Mouse (Mus musculus) intestine, embryonic 14.5 days (tissue): ENCODE results near the gene Iqce. TPM values are rescaled to one million over a fixed set of nuclear protein-coding genes. Genes with fewer than 3 reads are reported as not detected.

Experiments used
- ATAC-seq: fragments of 200-750 bp; cut with Nextera tagmentation; replicated peaks from 2 replicates; pipeline ENCODE4 v1.8.0; 2017; ENCODE audit warnings: low read depth, moderate number of reproducible peaks, moderate TSS enrichment, moderate library complexity; ENCODE audit not compliant: low FRiP score, low TSS enrichment
- DNase-seq: peaks from one replicate; pipeline ENCODE4 v3.0.0-alpha.2; 2018; ENCODE audit warnings: low spot score
- H3K27ac ChIP-seq: fragments of 300-500 bp; sonication (generic); 2 replicates; pipeline ENCODE4 v1.5.1; 2014; ENCODE audit warnings: low read depth, mild to moderate bottlenecking, control low read depth
- H3K27me3 ChIP-seq: fragments of 300-500 bp; sonication (generic); replicated peaks from 2 replicates; pipeline ENCODE4 v1.6.1; 2014; ENCODE audit warnings: low read length, control low read depth; ENCODE audit not compliant: control insufficient read depth, insufficient read depth
- H3K36me3 ChIP-seq: fragments of 300-500 bp; sonication (generic); 2 replicates; pipeline ENCODE4 v1.6.1; 2014; ENCODE audit warnings: low read length, control low read depth; ENCODE audit not compliant: control insufficient read depth, insufficient read depth
- H3K4me1 ChIP-seq: fragments of 300-500 bp; sonication (generic); replicated peaks from 2 replicates; pipeline ENCODE4 v1.6.1; 2014; ENCODE audit warnings: low read length, control low read depth, mixed read lengths; ENCODE audit not compliant: control insufficient read depth, insufficient read depth
- H3K4me2 ChIP-seq: fragments of 300-500 bp; sonication (generic); 2 replicates; pipeline ENCODE4 v1.6.1; 2014; ENCODE audit warnings: low read length
- H3K4me3 ChIP-seq: fragments of 300-500 bp; sonication (generic); 2 replicates; pipeline ENCODE4 v1.5.1; 2014; ENCODE audit warnings: low read depth, low read length, control low read depth, mixed read lengths
- H3K9ac ChIP-seq: fragments of 300-500 bp; sonication (generic); 2 replicates; pipeline ENCODE4 v1.6.1; 2014; ENCODE audit warnings: mild to moderate bottlenecking, low read length
- H3K9me3 ChIP-seq: fragments of 300-500 bp; sonication (generic); 2 replicates; pipeline ENCODE4 v1.6.1; 2016; ENCODE audit warnings: low read length, control low read depth; ENCODE audit not compliant: control insufficient read depth
- WGBS: fragments of 180-500 bp; shearing (Covaris S2); extraction: QIAGEN DNeasy Blood & Tissue Kit; methylation state at CpG from one replicate; pipeline ENCODE4 v1.1.7; 2014; 5-methylcytosine and 5-hydroxymethylcytosine counted together
- polyA plus RNA-seq: library from polyadenylated mRNA; unstranded; fragments of >200 nt; fragmentation: Nextera tagmentation; extraction: Ambion mirVana; gene quantifications from 2 replicates; pipeline ENCODE4 v1.2.1, GENCODE M21; 2014

Gene Iqce
- 23.6 and 24.1 TPM in 2 replicates for polyA plus RNA-seq

- peak within 1 kb of the TSS; percentile 84 for H3K27ac ChIP-seq
- WGBS: under 1% methylated on average over 33 of the region's 33 CpGs
These were observed at the start of gene Iqce for GRCm38 (mm10) chr5:140702103-140702513. TSS of gene Iqce (minus strand) at chr5:140702378.

GRCm38 (mm10) chr5:140750925-140751324, 48.7 kb upstream of the Iqce start:
- no peak overlapping the region for H3K4me3 ChIP-seq

More at GRCm38 (mm10) chr5:140702103-140702513, at the start of gene Iqce:
- H3K9me3 ChIP-seq: no peaks in the 10 kb centered on the region
- no peaks in the 10 kb centered on the region for H3K27me3 ChIP-seq
- peak within 1 kb of the TSS; percentile 88 for H3K9ac ChIP-seq
- H3K4me2 ChIP-seq: peak within 1 kb of the TSS; percentile 77
- peaks cover 33% of the 10 kb centered on the region for H3K4me1 ChIP-seq
- H3K4me3 ChIP-seq: peak within 1 kb of the TSS; percentile 90
- ATAC-seq (peak; percentile 45), DNase-seq (peak; percentile 96)
- peaks cover 11% of the 10 kb centered on the region for H3K36me3 ChIP-seq

GRCm38 (mm10) chr5:140749062-140749875, 47.1 kb upstream of the Iqce start:
- H3K9me3 ChIP-seq: no peaks in the 10 kb centered on the region
- 16% methylated on average over 12 of the region's 12 CpGs for WGBS
- peak overlapping the region; percentile 42 for H3K9ac ChIP-seq
- H3K4me3 ChIP-seq: peak overlapping the region; percentile 20
- H3K36me3 ChIP-seq: no peaks in the 10 kb centered on the region
- peak overlapping the region; percentile 50 for H3K4me2 ChIP-seq
- H3K4me1 ChIP-seq: no peaks in the 10 kb centered on the region; the same call in 1 of the 2 replicates
- no peak overlapping the region for H3K27ac ChIP-seq
- ATAC-seq (peak; percentile 77), DNase-seq (peak; percentile 85)
- H3K27me3 ChIP-seq: no peaks in the 10 kb centered on the region

More at GRCm38 (mm10) chr5:140750925-140751324, 48.7 kb upstream of the Iqce start:
- Histone ChIP-seq H3K4me2 (no peak overlapping the region), H3K27ac (no peak overlapping the region), H3K9ac (no peak overlapping the region), H3K36me3 (no peaks in the 10 kb centered on the region), H3K9me3 (no peaks in the 10 kb centered on the region), H3K27me3 (no peaks in the 10 kb centered on the region), H3K4me1 (no peaks in the 10 kb centered on the region; the same call in 1 of the 2 replicates)
- 0% methylated on average over 1 of the region's 2 CpGs for WGBS
- DNase-seq (no peak), ATAC-seq (no peak)

- Histone ChIP-seq H3K9ac (no peak overlapping the region), H3K4me1 (no peaks in the 10 kb centered on the region; the same call in 1 of the 2 replicates), H3K36me3 (no peaks in the 10 kb centered on the region), H3K9me3 (no peaks in the 10 kb centered on the region), H3K27ac (no peak overlapping the region), H3K4me2 (no peak overlapping the region), H3K27me3 (no peaks in the 10 kb centered on the region), H3K4me3 (no peak overlapping the region)
- ATAC-seq (no peak), DNase-seq (no peak)
- 91% methylated on average over 10 of the region's 10 CpGs for WGBS
These were observed 46.2 kb upstream of the Iqce start for GRCm38 (mm10) chr5:140748425-140748824.

- 34% methylated on average over 12 of the region's 12 CpGs for WGBS
- Histone ChIP-seq H3K36me3 (no peaks in the 10 kb centered on the region), H3K27ac (no peak overlapping the region), H3K9ac (no peak overlapping the region), H3K9me3 (no peaks in the 10 kb centered on the region), H3K4me3 (no peak overlapping the region), H3K27me3 (no peaks in the 10 kb centered on the region), H3K4me1 (no peaks in the 10 kb centered on the region), H3K4me2 (no peak overlapping the region)
- no peak for DNase-seq
- no peak for ATAC-seq
These were observed 41.5 kb upstream of the Iqce start for GRCm38 (mm10) chr5:140743706-140744131.

- Histone ChIP-seq H3K27ac (no peak overlapping the region), H3K4me1 (no peaks in the 10 kb centered on the region), H3K4me3 (no peak overlapping the region), H3K4me2 (no peak overlapping the region), H3K9ac (no peak overlapping the region), H3K36me3 (no peaks in the 10 kb centered on the region), H3K27me3 (peaks cover 5% of the 10 kb centered on the region), H3K9me3 (no peaks in the 10 kb centered on the region)
- DNase-seq (no peak), ATAC-seq (no peak)
These were observed 39.7 kb upstream of the Iqce start for GRCm38 (mm10) chr5:140741877-140742276.

- WGBS: 70% methylated on average over 11 of the region's 11 CpGs
These were observed 38.9 kb upstream of the Iqce start for GRCm38 (mm10) chr5:140741040-140741439.

GRCm38 (mm10) chr5:140739813-140740212, 37.6 kb upstream of the Iqce start:
- no peak for DNase-seq
- no peak overlapping the region for H3K9ac ChIP-seq
- no peak overlapping the region for H3K27ac ChIP-seq
- ATAC-seq: no peak
- H3K4me2 ChIP-seq: no peak overlapping the region
- 0 out of 2 replicates have a peak, but pooled peaks cover 3% of the 10 kb centered on the region for H3K9me3 ChIP-seq
- H3K36me3 ChIP-seq: no peaks in the 10 kb centered on the region
- 80% methylated on average over 12 of the region's 12 CpGs for WGBS
- peaks cover 23% of the 10 kb centered on the region for H3K27me3 ChIP-seq
- no peaks in the 10 kb centered on the region; the same call in 1 of the 2 replicates for H3K4me1 ChIP-seq
- no peak overlapping the region for H3K4me3 ChIP-seq

More at GRCm38 (mm10) chr5:140741040-140741439, 38.9 kb upstream of the Iqce start:
- H3K9ac ChIP-seq: no peak overlapping the region
- no peaks in the 10 kb centered on the region for H3K4me1 ChIP-seq
- no peak overlapping the region for H3K27ac ChIP-seq
- H3K4me2 ChIP-seq: no peak overlapping the region
- peaks cover 13% of the 10 kb centered on the region for H3K27me3 ChIP-seq
- H3K36me3 ChIP-seq: no peaks in the 10 kb centered on the region
- no peak for DNase-seq
- ATAC-seq: no peak
- H3K4me3 ChIP-seq: no peak overlapping the region
- 0 out of 2 replicates have a peak, but pooled peaks cover 3% of the 10 kb centered on the region for H3K9me3 ChIP-seq
